Mouse (Mus musculus): ENCODE data around the gene Rtn2. TPM values are rescaled to one million over a fixed set of nuclear protein-coding genes. Genes with fewer than 3 reads are reported as not detected.
A peak's percentile ranks its signal among the peaks of the same experiment; 100 is the strongest.

Gene Rtn2
- polyA plus RNA-seq, 1 experiment from 2014 or later, result 57.0 TPM

GRCm38 (mm10) chr7:19302264-19303045 is 20.0 kb downstream of the Rtn2 start:
- Histone ChIP-seq H3K9me3 (ENCODE audit: control insufficient read depth, low read length) (no peaks in the 10 kb centered on the region), H3K4me2 (ENCODE audit: low read depth, low read length) (peak overlapping the region; percentile 54), H3K27me3 (replicated peaks; ENCODE audit: control insufficient read depth, insufficient read depth, low read length) (peaks cover 61% of the 10 kb centered on the region), H3K9ac (ENCODE audit: low read depth, low read length) (no peak overlapping the region; the same call in 1 of the 2 replicates), H3K4me3 (ENCODE audit: low read depth, low read length) (peak overlapping the region; percentile 48; the same call in 1 of the 2 replicates), H3K4me1 (ENCODE audit: control insufficient read depth, insufficient read depth, low read length) (peaks cover 5% of the 10 kb centered on the region), H3K27ac (replicated peaks; ENCODE audit: low read depth, low read length) (no peak overlapping the region), H3K36me3 (ENCODE audit: control insufficient read depth, insufficient read depth, low read length) (no peaks in the 10 kb centered on the region)
- 48% methylated on average over 13 of the region's 13 CpGs for WGBS
- ATAC-seq (ENCODE audit: low read depth), result no peak
- DNase-seq (ENCODE audit: low spot score), result no peak

GRCm38 (mm10) chr7:19303046-19303305 is 20.6 kb downstream of the Rtn2 start:
- H3K4me3 ChIP-seq (ENCODE audit: low read depth, low read length), result no peak overlapping the region
- peaks cover 62% of the 10 kb centered on the region for H3K27me3 ChIP-seq (replicated peaks; ENCODE audit: control insufficient read depth, insufficient read depth, low read length)
- no peak overlapping the region for H3K27ac ChIP-seq (replicated peaks; ENCODE audit: low read depth, low read length)
- no peaks in the 10 kb centered on the region for H3K36me3 ChIP-seq (ENCODE audit: control insufficient read depth, insufficient read depth, low read length)
- H3K4me2 ChIP-seq (ENCODE audit: low read depth, low read length), result no peak overlapping the region
- DNase-seq (ENCODE audit: low spot score) (no peak), ATAC-seq (ENCODE audit: low read depth) (no peak)
- no peaks in the 10 kb centered on the region for H3K9me3 ChIP-seq (ENCODE audit: control insufficient read depth, low read length)
- no peak overlapping the region for H3K9ac ChIP-seq (ENCODE audit: low read depth, low read length)
- WGBS, result 80% methylated on average over 12 of the region's 12 CpGs
- peaks cover 9% of the 10 kb centered on the region for H3K4me1 ChIP-seq (ENCODE audit: control insufficient read depth, insufficient read depth, low read length)

- Histone ChIP-seq H3K4me3 (ENCODE audit: low read depth, low read length) (peak overlapping the region; percentile 36; the same call in 1 of the 2 replicates), H3K9ac (ENCODE audit: low read depth, low read length) (peak overlapping the region; percentile 38; the same call in 1 of the 2 replicates), H3K27ac (replicated peaks; ENCODE audit: low read depth, low read length) (no peak overlapping the region), H3K36me3 (ENCODE audit: control insufficient read depth, insufficient read depth, low read length) (no peaks in the 10 kb centered on the region), H3K4me2 (ENCODE audit: low read depth, low read length) (peak overlapping the region; percentile 54), H3K9me3 (ENCODE audit: control insufficient read depth, low read length) (no peaks in the 10 kb centered on the region), H3K4me1 (ENCODE audit: control insufficient read depth, insufficient read depth, low read length) (peaks cover 9% of the 10 kb centered on the region), H3K27me3 (replicated peaks; ENCODE audit: control insufficient read depth, insufficient read depth, low read length) (peaks cover 62% of the 10 kb centered on the region)
- DNase-seq (ENCODE audit: low spot score), result no peak
- WGBS, result 2% methylated on average over 15 of the region's 16 CpGs
- ATAC-seq (ENCODE audit: low read depth), result no peak
Measured at GRCm38 (mm10) chr7:19303770-19304169, 21.3 kb downstream of the Rtn2 start.

- Histone ChIP-seq H3K4me2 (ENCODE audit: low read depth, low read length) (peak overlapping the region; percentile 54), H3K4me3 (ENCODE audit: low read depth, low read length) (peak overlapping the region; percentile 36), H3K36me3 (ENCODE audit: control insufficient read depth, insufficient read depth, low read length) (no peaks in the 10 kb centered on the region), H3K27ac (replicated peaks; ENCODE audit: low read depth, low read length) (no peak overlapping the region), H3K9me3 (ENCODE audit: control insufficient read depth, low read length) (no peaks in the 10 kb centered on the region), H3K9ac (ENCODE audit: low read depth, low read length) (0 out of 2 replicates have a peak overlapping the region, but pooled peaks have one; percentile 30), H3K27me3 (replicated peaks; ENCODE audit: control insufficient read depth, insufficient read depth, low read length) (peaks cover 62% of the 10 kb centered on the region), H3K4me1 (ENCODE audit: control insufficient read depth, insufficient read depth, low read length) (peaks cover 9% of the 10 kb centered on the region)
- DNase-seq (ENCODE audit: low spot score) (no peak), ATAC-seq (ENCODE audit: low read depth) (no peak)
- WGBS, result 2% methylated on average over 40 of the region's 48 CpGs
Measured at GRCm38 (mm10) chr7:19304501-19305412, 22.3 kb downstream of the Rtn2 start.

GRCm38 (mm10) chr7:19305413-19305735 is 22.9 kb downstream of the Rtn2 start:
- H3K9ac ChIP-seq (ENCODE audit: low read depth, low read length), result no peak overlapping the region
- WGBS, result 8% methylated on average over 6 of the region's 6 CpGs
- no peak overlapping the region for H3K27ac ChIP-seq (replicated peaks; ENCODE audit: low read depth, low read length)

GRCm38 (mm10) chr7:19305796-19306765 is 23.7 kb downstream of the Rtn2 start:
- 51% methylated on average over 16 of the region's 16 CpGs for WGBS
- peaks cover 9% of the 10 kb centered on the region for H3K4me1 ChIP-seq (ENCODE audit: control insufficient read depth, insufficient read depth, low read length)
- no peak for DNase-seq (ENCODE audit: low spot score)
- no peak overlapping the region for H3K9ac ChIP-seq (ENCODE audit: low read depth, low read length)
- H3K4me2 ChIP-seq (ENCODE audit: low read depth, low read length), result no peak overlapping the region
- H3K4me3 ChIP-seq (ENCODE audit: low read depth, low read length), result no peak overlapping the region
- ATAC-seq (ENCODE audit: low read depth), result no peak
- no peaks in the 10 kb centered on the region for H3K36me3 ChIP-seq (ENCODE audit: control insufficient read depth, insufficient read depth, low read length)
- H3K9me3 ChIP-seq (ENCODE audit: control insufficient read depth, low read length), result no peaks in the 10 kb centered on the region
- H3K27ac ChIP-seq (replicated peaks; ENCODE audit: low read depth, low read length), result no peak overlapping the region
- H3K27me3 ChIP-seq (replicated peaks; ENCODE audit: control insufficient read depth, insufficient read depth, low read length), result peaks cover 62% of the 10 kb centered on the region

More at GRCm38 (mm10) chr7:19305413-19305735, 22.9 kb downstream of the Rtn2 start:
- peaks cover 62% of the 10 kb centered on the region for H3K27me3 ChIP-seq (replicated peaks; ENCODE audit: control insufficient read depth, insufficient read depth, low read length)
- H3K4me3 ChIP-seq (ENCODE audit: low read depth, low read length), result peak overlapping the region; percentile 36
- no peaks in the 10 kb centered on the region for H3K36me3 ChIP-seq (ENCODE audit: control insufficient read depth, insufficient read depth, low read length)
- H3K4me1 ChIP-seq (ENCODE audit: control insufficient read depth, insufficient read depth, low read length), result peaks cover 9% of the 10 kb centered on the region
- no peak overlapping the region for H3K4me2 ChIP-seq (ENCODE audit: low read depth, low read length)
- ATAC-seq (ENCODE audit: low read depth) (no peak), DNase-seq (ENCODE audit: low spot score) (no peak)
- no peaks in the 10 kb centered on the region for H3K9me3 ChIP-seq (ENCODE audit: control insufficient read depth, low read length)

GRCm38 (mm10) chr7:19306819-19307738 is 24.7 kb downstream of the Rtn2 start:
- Histone ChIP-seq H3K4me1 (ENCODE audit: control insufficient read depth, insufficient read depth, low read length) (peaks cover 6% of the 10 kb centered on the region; the same call in 1 of the 2 replicates), H3K27me3 (replicated peaks; ENCODE audit: control insufficient read depth, insufficient read depth, low read length) (peaks cover 55% of the 10 kb centered on the region), H3K27ac (replicated peaks; ENCODE audit: low read depth, low read length) (no peak overlapping the region), H3K9ac (ENCODE audit: low read depth, low read length) (no peak overlapping the region), H3K36me3 (ENCODE audit: control insufficient read depth, insufficient read depth, low read length) (no peaks in the 10 kb centered on the region), H3K4me3 (ENCODE audit: low read depth, low read length) (no peak overlapping the region), H3K4me2 (ENCODE audit: low read depth, low read length) (peak overlapping the region; percentile 100), H3K9me3 (ENCODE audit: control insufficient read depth, low read length) (no peaks in the 10 kb centered on the region)
- DNase-seq (ENCODE audit: low spot score) (no peak), ATAC-seq (ENCODE audit: low read depth) (no peak)
- WGBS, result 72% methylated on average over 24 of the region's 25 CpGs
